12 mouse cellular contexts compared by ENCODE assay signal in the genomic region with DNA sequence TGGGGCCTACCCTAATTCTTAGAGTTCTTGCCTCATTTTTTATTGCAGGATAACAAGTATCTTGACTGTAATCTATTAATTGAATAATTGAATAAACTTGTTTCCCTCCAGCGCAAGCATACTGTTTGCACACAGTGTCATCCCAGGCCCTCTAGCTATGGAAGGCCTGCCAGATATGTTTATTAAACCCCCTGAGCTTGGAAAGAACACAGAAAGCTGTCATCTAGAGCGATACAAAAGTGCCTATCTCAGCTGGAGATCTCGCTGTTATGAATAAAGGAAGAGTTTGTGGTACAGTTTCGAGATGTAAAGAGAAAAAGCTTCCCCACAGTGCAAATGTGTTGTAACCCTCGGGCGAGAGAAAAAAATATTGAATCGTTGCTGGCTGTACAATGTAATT.
"Had no signal": no experiment of that assay in that cellular context is flagged by ENCODE, and none has a peak within 500 bp of the region (broad histone marks: within the 10 kb centered on the region; RNA-seq: fewer than 3 reads in every experiment).

No protein-coding gene starts in this region.

- H3K9ac ChIP-seq: liver, embryonic 15.5 days; neural tube, embryonic 12.5 days had no signal

- H3K9me3 ChIP-seq: limb, embryonic 10.5 days; liver, embryonic 15.5 days; neural tube, embryonic 12.5 days had no signal

- H3K27ac ChIP-seq: left cerebral cortex, adult 2 months; limb, embryonic 10.5 days; liver, embryonic 15.5 days; neural tube, embryonic 12.5 days; stomach, postnatal 0 days had no signal

- H3K4me2 ChIP-seq: liver, embryonic 11.5 days; liver, embryonic 15.5 days; neural tube, embryonic 12.5 days had no signal

- H3K27me3 ChIP-seq: liver, embryonic 15.5 days; neural tube, embryonic 12.5 days had no signal

- H3K36me3 ChIP-seq: limb, embryonic 10.5 days; liver, embryonic 15.5 days; neural tube, embryonic 12.5 days had no signal

- H3K4me1 ChIP-seq: limb, embryonic 10.5 days; liver, embryonic 15.5 days; neural tube, embryonic 12.5 days had no signal

- ATAC-seq: lung, postnatal 0 days had no signal

- DNase-seq: kidney, postnatal 25 days; lung, adult 2 months; lung, postnatal 36 days; thymus, adult 18-20 months; thymus, postnatal 14 days had no signal

- H3K4me3 ChIP-seq: left cerebral cortex, adult 2 months; limb, embryonic 10.5 days; liver, embryonic 15.5 days; neural tube, embryonic 12.5 days had no signal
